Mouse (Mus musculus): ENCODE data around the gene Tgfb1. TPM values are rescaled to one million over a fixed set of nuclear protein-coding genes. Genes with fewer than 3 reads are reported as not detected.

The Tgfb1 gene
- polyA plus RNA-seq, 1 experiment from 2014 or later = 6.6 TPM

GRCm38 (mm10) chr7:25647574-25648123 lies 39.2 kb upstream of the Tgfb1 start:
- 0 out of 2 replicates have a peak, but pooled peaks cover 3% of the 10 kb centered on the region for H3K36me3 ChIP-seq (ENCODE audit: insufficient read depth, low read length)
- no peaks in the 10 kb centered on the region for H3K27me3 ChIP-seq (replicated peaks; ENCODE audit: insufficient read depth, low read length)
- no peak overlapping the region for H3K27ac ChIP-seq (ENCODE audit: low read length)
- no peak overlapping the region for H3K9ac ChIP-seq (replicated peaks; ENCODE audit: low read depth)
- H3K9me3 ChIP-seq (ENCODE audit: low read length) = no peaks in the 10 kb centered on the region
- no peak overlapping the region for H3K4me3 ChIP-seq (ENCODE audit: low read depth, low read length)
- no peak for ATAC-seq
- H3K4me2 ChIP-seq (replicated peaks; ENCODE audit: low read depth, low read length) = no peak overlapping the region
- no peaks in the 10 kb centered on the region for H3K4me1 ChIP-seq (ENCODE audit: insufficient read depth, low read depth, low read length)
- DNase-seq (ENCODE audit: low spot score) = no peak
- WGBS = 54% methylated on average over 5 of the region's 5 CpGs
- TF ChIP-seq CTCF (IDR thresholded peaks at IDR 0.05) (peak; percentile 45), EP300 (IDR thresholded peaks at IDR 0.05) (no peak)

GRCm38 (mm10) chr7:25649839-25650238 lies 37.0 kb upstream of the Tgfb1 start:
- H3K27me3 ChIP-seq (replicated peaks; ENCODE audit: insufficient read depth, low read length) = no peaks in the 10 kb centered on the region
- ATAC-seq (peak; percentile 32; the same call in 1 of the 2 replicates), DNase-seq (ENCODE audit: low spot score) (peak; percentile 36)
- no peak overlapping the region for H3K9ac ChIP-seq (replicated peaks; ENCODE audit: low read depth)
- H3K4me2 ChIP-seq (replicated peaks; ENCODE audit: low read depth, low read length) = no peak overlapping the region
- H3K27ac ChIP-seq (ENCODE audit: low read length) = no peak overlapping the region
- 48% methylated on average over 5 of the region's 5 CpGs for WGBS
- H3K36me3 ChIP-seq (ENCODE audit: insufficient read depth, low read length) = no peaks in the 10 kb centered on the region
- TF ChIP-seq CTCF (IDR thresholded peaks at IDR 0.05) (no peak), EP300 (IDR thresholded peaks at IDR 0.05) (no peak)
- H3K4me1 ChIP-seq (ENCODE audit: insufficient read depth, low read depth, low read length) = no peaks in the 10 kb centered on the region
- no peak overlapping the region for H3K4me3 ChIP-seq (ENCODE audit: low read depth, low read length)
- H3K9me3 ChIP-seq (ENCODE audit: low read length) = no peaks in the 10 kb centered on the region

- H3K27me3 ChIP-seq (replicated peaks; ENCODE audit: insufficient read depth, low read length) = no peaks in the 10 kb centered on the region
- TF ChIP-seq EP300 (IDR thresholded peaks at IDR 0.05) = no peak
- no peak for TF ChIP-seq CTCF (IDR thresholded peaks at IDR 0.05)
- H3K27ac ChIP-seq (ENCODE audit: low read length) = no peak overlapping the region
- no peak overlapping the region for H3K4me3 ChIP-seq (ENCODE audit: low read depth, low read length)
- no peaks in the 10 kb centered on the region for H3K4me1 ChIP-seq (ENCODE audit: insufficient read depth, low read depth, low read length)
- no peak overlapping the region for H3K4me2 ChIP-seq (replicated peaks; ENCODE audit: low read depth, low read length)
- DNase-seq (ENCODE audit: low spot score) (peak; percentile 26), ATAC-seq (no peak)
- H3K9ac ChIP-seq (replicated peaks; ENCODE audit: low read depth) = no peak overlapping the region
- H3K36me3 ChIP-seq (ENCODE audit: insufficient read depth, low read length) = no peaks in the 10 kb centered on the region
- no peaks in the 10 kb centered on the region for H3K9me3 ChIP-seq (ENCODE audit: low read length)
- WGBS = 81% methylated on average over 8 of the region's 8 CpGs
These were observed 35.5 kb upstream of the Tgfb1 start for GRCm38 (mm10) chr7:25651281-25651680.

DNA sequence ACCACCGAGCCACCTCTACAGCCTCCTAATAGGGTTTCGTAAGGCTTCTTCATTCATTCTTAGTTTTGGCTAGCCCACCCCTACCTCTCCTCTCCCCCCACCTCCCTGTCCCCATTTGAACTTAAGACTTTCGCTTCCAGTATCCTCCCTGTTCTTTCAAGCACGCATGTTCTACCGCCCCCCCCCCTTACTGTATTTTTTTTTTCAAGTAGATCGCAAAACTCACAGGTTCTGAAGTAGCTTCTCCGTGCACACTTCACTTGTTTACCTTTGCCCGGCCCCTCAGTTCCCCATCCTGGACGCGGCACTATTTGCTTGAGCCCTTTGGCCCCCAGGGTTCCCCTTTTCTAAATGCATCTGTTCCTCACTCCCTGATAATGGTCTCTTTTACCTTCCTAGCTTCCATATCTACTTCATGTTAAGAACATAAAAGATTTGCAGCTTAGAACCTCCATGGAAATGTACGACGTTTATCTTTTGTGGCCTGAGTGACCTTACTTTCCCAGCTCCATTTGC lies 34.5 kb upstream of the Tgfb1 start:
- Histone ChIP-seq H3K9ac (replicated peaks; ENCODE audit: low read depth) (no peak overlapping the region), H3K4me2 (replicated peaks; ENCODE audit: low read depth, low read length) (no peak overlapping the region), H3K27ac (ENCODE audit: low read length) (no peak overlapping the region), H3K9me3 (ENCODE audit: low read length) (no peaks in the 10 kb centered on the region), H3K27me3 (replicated peaks; ENCODE audit: insufficient read depth, low read length) (no peaks in the 10 kb centered on the region), H3K4me1 (ENCODE audit: insufficient read depth, low read depth, low read length) (no peaks in the 10 kb centered on the region), H3K4me3 (ENCODE audit: low read depth, low read length) (no peak overlapping the region), H3K36me3 (ENCODE audit: insufficient read depth, low read length) (no peaks in the 10 kb centered on the region)
- ATAC-seq (no peak), DNase-seq (ENCODE audit: low spot score) (no peak)
- no peak for TF ChIP-seq CTCF (IDR thresholded peaks at IDR 0.05)
- TF ChIP-seq EP300 (IDR thresholded peaks at IDR 0.05) = no peak
- WGBS = 54% methylated on average over 12 of the region's 12 CpGs

DNA sequence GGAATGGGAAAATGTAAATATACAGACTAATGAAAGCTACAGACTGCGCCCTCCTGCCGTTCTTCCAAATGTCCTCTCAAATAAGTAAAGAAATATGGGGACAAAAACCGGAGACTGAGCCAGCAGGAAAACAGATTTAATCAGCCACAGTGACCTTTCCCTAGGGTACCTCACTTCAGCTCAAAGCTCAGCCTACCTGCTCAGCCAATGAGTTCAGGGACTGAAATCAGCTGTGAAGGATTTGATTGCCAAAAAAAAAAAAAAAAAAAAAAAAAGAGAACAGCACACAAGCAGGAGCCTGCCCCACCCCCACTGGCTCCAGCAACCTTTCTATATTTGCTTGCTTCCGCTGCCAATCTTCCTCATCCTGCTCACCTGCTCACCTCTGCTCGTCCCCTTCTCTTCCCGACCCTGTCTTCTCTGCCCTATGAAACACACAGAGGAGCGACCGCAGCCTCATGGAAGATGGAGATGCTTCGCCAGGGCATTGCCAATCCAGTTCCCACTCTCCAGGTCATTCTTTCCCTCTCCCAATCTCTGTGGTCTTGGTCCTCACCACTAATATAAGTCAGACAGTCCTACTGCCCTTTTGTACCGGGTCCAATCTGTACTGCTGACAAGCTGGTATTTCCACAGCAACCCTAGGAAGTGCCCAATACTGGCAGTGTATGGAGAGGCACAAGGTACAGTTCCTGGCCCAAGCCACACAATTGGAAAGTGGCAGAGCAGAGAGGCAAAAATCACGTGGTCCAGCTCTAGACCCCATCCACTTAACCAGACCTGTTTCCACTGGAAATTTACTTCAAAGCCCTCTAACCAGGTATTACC lies 31.0 kb upstream of the Tgfb1 start:
- no peaks in the 10 kb centered on the region for H3K27me3 ChIP-seq (replicated peaks; ENCODE audit: insufficient read depth, low read length)
- H3K4me1 ChIP-seq (ENCODE audit: insufficient read depth, low read depth, low read length) = peaks cover 5% of the 10 kb centered on the region; the same call in 1 of the 2 replicates
- H3K9ac ChIP-seq (replicated peaks; ENCODE audit: low read depth) = no peak overlapping the region
- TF ChIP-seq EP300 (IDR thresholded peaks at IDR 0.05) (no peak), CTCF (IDR thresholded peaks at IDR 0.05) (no peak)
- no peak for DNase-seq (ENCODE audit: low spot score)
- no peak for ATAC-seq
- no peak overlapping the region for H3K27ac ChIP-seq (ENCODE audit: low read length)
- no peak overlapping the region for H3K4me2 ChIP-seq (replicated peaks; ENCODE audit: low read depth, low read length)
- no peaks in the 10 kb centered on the region for H3K36me3 ChIP-seq (ENCODE audit: insufficient read depth, low read length)
- H3K9me3 ChIP-seq (ENCODE audit: low read length) = no peaks in the 10 kb centered on the region
- H3K4me3 ChIP-seq (ENCODE audit: low read depth, low read length) = no peak overlapping the region
- 71% methylated on average over 11 of the region's 11 CpGs for WGBS

GRCm38 (mm10) chr7:25657785-25658184 lies 29.0 kb upstream of the Tgfb1 start:
- ATAC-seq = no peak
- 25% methylated on average over 10 of the region's 10 CpGs for WGBS
- H3K27me3 ChIP-seq (replicated peaks; ENCODE audit: insufficient read depth, low read length) = no peaks in the 10 kb centered on the region
- H3K27ac ChIP-seq (ENCODE audit: low read length) = peak overlapping the region; percentile 79
- no peaks in the 10 kb centered on the region for H3K9me3 ChIP-seq (ENCODE audit: low read length)
- H3K9ac ChIP-seq (replicated peaks; ENCODE audit: low read depth) = peak overlapping the region; percentile 58
- DNase-seq (ENCODE audit: low spot score) = peak; percentile 44
- peaks cover 5% of the 10 kb centered on the region; the same call in 1 of the 2 replicates for H3K4me1 ChIP-seq (ENCODE audit: insufficient read depth, low read depth, low read length)
- no peak for TF ChIP-seq EP300 (IDR thresholded peaks at IDR 0.05)
- no peak for TF ChIP-seq CTCF (IDR thresholded peaks at IDR 0.05)
- no peaks in the 10 kb centered on the region for H3K36me3 ChIP-seq (ENCODE audit: insufficient read depth, low read length)
- peak overlapping the region; percentile 60 for H3K4me3 ChIP-seq (ENCODE audit: low read depth, low read length)
- H3K4me2 ChIP-seq (replicated peaks; ENCODE audit: low read depth, low read length) = peak overlapping the region; percentile 73

Measured in lung, postnatal 0 days (tissue).